In the genomic region with DNA sequence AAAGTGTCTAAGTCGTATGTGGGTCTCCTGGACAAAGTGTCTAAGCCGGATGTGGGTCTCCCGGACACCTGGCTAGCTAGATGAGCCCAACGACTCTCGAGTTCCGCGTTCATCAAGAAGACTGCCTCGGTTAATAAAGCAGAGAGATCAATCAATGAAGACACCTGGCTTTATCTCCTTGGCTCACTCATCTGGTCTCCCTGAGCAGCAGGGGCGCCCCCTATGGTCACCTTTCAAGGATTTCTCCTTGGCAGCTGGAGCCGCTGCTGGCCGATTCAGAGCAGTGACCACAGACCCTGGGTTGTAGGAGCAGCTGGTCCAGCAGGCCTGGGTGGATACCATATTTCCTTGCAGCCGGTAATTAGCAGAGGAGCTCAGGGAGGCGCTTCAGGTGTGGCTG, we compare ENCODE assay signal across 7 mouse cellular contexts. TPM values are rescaled to one million over a fixed set of nuclear protein-coding genes. Genes with fewer than 3 reads are reported as not detected.
DNase-seq lines count a peak whose midpoint lies in the region; ATAC-seq and TF ChIP-seq lines count a peak whose summit lies in the region.

No protein-coding gene starts in this region.

- peak; percentile 36; the same call in 1 of the 2 replicates for TF ChIP-seq CTCF in liver, postnatal 0 days (IDR thresholded peaks at IDR 0.05; ENCODE audit: low read depth)
- TF ChIP-seq CTCF in kidney, postnatal 0 days (IDR thresholded peaks at IDR 0.05; ENCODE audit: low read depth): peak; percentile 63

- H3K27ac ChIP-seq in liver, postnatal 0 days (ENCODE audit: low read depth): no peak overlapping the region
- no peak overlapping the region for H3K27ac ChIP-seq in liver, embryonic 11.5 days (ENCODE audit: low read depth, low read length)
- no peak overlapping the region for H3K27ac ChIP-seq in forebrain, embryonic 10.5 days
- H3K27ac ChIP-seq in kidney, postnatal 0 days: no peak overlapping the region
- H3K27ac ChIP-seq in neural tube, embryonic 14.5 days (ENCODE audit: low read depth, low read length): no peak overlapping the region

- no peak for ATAC-seq in liver, postnatal 0 days
- ATAC-seq in liver, embryonic 11.5 days (replicated peaks; ENCODE audit: low FRiP score): no peak
- no peak for ATAC-seq in kidney, postnatal 0 days (replicated peaks; ENCODE audit: low FRiP score, low read depth)
- ATAC-seq in neural tube, embryonic 14.5 days (ENCODE audit: low read depth): no peak
- no peak for ATAC-seq in megakaryocyte progenitor cell, adult 5-6 weeks (replicated peaks; ENCODE audit: poor library complexity)

- no peaks in the 10 kb centered on the region for H3K36me3 ChIP-seq in liver, postnatal 0 days (replicated peaks; ENCODE audit: insufficient read depth, low read length)
- H3K36me3 ChIP-seq in liver, embryonic 11.5 days (ENCODE audit: control insufficient read depth, insufficient read depth, low read length): no peaks in the 10 kb centered on the region
- no peaks in the 10 kb centered on the region for H3K36me3 ChIP-seq in forebrain, embryonic 10.5 days (replicated peaks)
- H3K36me3 ChIP-seq in kidney, postnatal 0 days (ENCODE audit: insufficient read depth, low read length): no peaks in the 10 kb centered on the region
- no peaks in the 10 kb centered on the region for H3K36me3 ChIP-seq in neural tube, embryonic 14.5 days (ENCODE audit: control insufficient read depth, insufficient read depth, low read length)

- no peak overlapping the region for H3K4me3 ChIP-seq in liver, postnatal 0 days (ENCODE audit: low read depth, low read length)
- H3K4me3 ChIP-seq in liver, embryonic 11.5 days (ENCODE audit: low read depth, low read length): no peak overlapping the region
- peak overlapping the region; percentile 84 for H3K4me3 ChIP-seq in forebrain, embryonic 10.5 days
- no peak overlapping the region for H3K4me3 ChIP-seq in kidney, postnatal 0 days (replicated peaks; ENCODE audit: low read depth, low read length)
- H3K4me3 ChIP-seq in neural tube, embryonic 14.5 days (ENCODE audit: low read depth, low read length): peak overlapping the region; percentile 47

- no peak overlapping the region for H3K9ac ChIP-seq in liver, postnatal 0 days (replicated peaks)
- no peak overlapping the region for H3K9ac ChIP-seq in liver, embryonic 11.5 days (ENCODE audit: low read depth, low read length)
- no peak overlapping the region for H3K9ac ChIP-seq in kidney, postnatal 0 days (ENCODE audit: low read depth, low read length)
- H3K9ac ChIP-seq in neural tube, embryonic 14.5 days (replicated peaks; ENCODE audit: low read depth, low read length): no peak overlapping the region

- H3K4me1 ChIP-seq in liver, postnatal 0 days (ENCODE audit: insufficient read depth): peaks cover 5% of the 10 kb centered on the region; the same call in 1 of the 2 replicates
- H3K4me1 ChIP-seq in liver, embryonic 11.5 days (replicated peaks; ENCODE audit: control insufficient read depth, insufficient read depth, low read length): peaks cover 7% of the 10 kb centered on the region
- peaks cover 28% of the 10 kb centered on the region for H3K4me1 ChIP-seq in forebrain, embryonic 10.5 days
- H3K4me1 ChIP-seq in kidney, postnatal 0 days (replicated peaks; ENCODE audit: insufficient read depth, low read length): no peaks in the 10 kb centered on the region; the same call in 1 of the 2 replicates
- peaks cover 9% of the 10 kb centered on the region for H3K4me1 ChIP-seq in neural tube, embryonic 14.5 days (ENCODE audit: control insufficient read depth, insufficient read depth, low read length)

- H3K4me2 ChIP-seq in liver, postnatal 0 days (ENCODE audit: low read depth, low read length): no peak overlapping the region
- no peak overlapping the region for H3K4me2 ChIP-seq in liver, embryonic 11.5 days
- H3K4me2 ChIP-seq in kidney, postnatal 0 days (ENCODE audit: low read length): peak overlapping the region; percentile 98; the same call in 1 of the 2 replicates
- peak overlapping the region; percentile 94 for H3K4me2 ChIP-seq in neural tube, embryonic 14.5 days (ENCODE audit: low read depth, low read length)

- TF ChIP-seq EP300 in liver, postnatal 0 days (IDR thresholded peaks at IDR 0.05; ENCODE audit: low read depth): no peak

- H3K27me3 ChIP-seq in liver, postnatal 0 days (ENCODE audit: insufficient read depth, low read length): peaks cover 35% of the 10 kb centered on the region
- H3K27me3 ChIP-seq in liver, embryonic 11.5 days (replicated peaks; ENCODE audit: control insufficient read depth, insufficient read depth, low read length): peaks cover 64% of the 10 kb centered on the region
- H3K27me3 ChIP-seq in forebrain, embryonic 10.5 days (ENCODE audit: poor library complexity, severe bottlenecking): peaks cover 73% of the 10 kb centered on the region
- H3K27me3 ChIP-seq in kidney, postnatal 0 days (ENCODE audit: insufficient read depth, low read length): no peaks in the 10 kb centered on the region
- peaks cover 32% of the 10 kb centered on the region for H3K27me3 ChIP-seq in neural tube, embryonic 14.5 days (ENCODE audit: control insufficient read depth, insufficient read depth, low read length)

- DNase-seq in liver, postnatal 0 days: no peak
- DNase-seq in liver, embryonic 11.5 days (ENCODE audit: low spot score): no peak
- peak; percentile 46 for DNase-seq in forebrain, embryonic 10.5 days (ENCODE audit: extremely low spot score, low spot score)
- DNase-seq in kidney, postnatal 0 days (ENCODE audit: low spot score): peak; percentile 70
- DNase-seq in right cerebral cortex, postnatal 10 days (ENCODE audit: low spot score in 2 of 2): no peak

- WGBS in liver, postnatal 0 days (ENCODE audit: insufficient replicate concordance): 33% methylated on average over 13 of the region's 13 CpGs
- WGBS in liver, embryonic 11.5 days: 24% methylated on average over 13 of the region's 13 CpGs
- 25% methylated on average over 13 of the region's 13 CpGs for WGBS in forebrain, embryonic 10.5 days
- WGBS in kidney, postnatal 0 days: 21% methylated on average over 13 of the region's 13 CpGs
- 19% methylated on average over 13 of the region's 13 CpGs for WGBS in neural tube, embryonic 14.5 days

- H3K9me3 ChIP-seq in liver, postnatal 0 days (ENCODE audit: low read length): no peaks in the 10 kb centered on the region
- H3K9me3 ChIP-seq in liver, embryonic 11.5 days (ENCODE audit: control insufficient read depth, low read length): no peaks in the 10 kb centered on the region
- H3K9me3 ChIP-seq in forebrain, embryonic 10.5 days: no peaks in the 10 kb centered on the region
- H3K9me3 ChIP-seq in kidney, postnatal 0 days (replicated peaks; ENCODE audit: low read length): no peaks in the 10 kb centered on the region
- H3K9me3 ChIP-seq in neural tube, embryonic 14.5 days (ENCODE audit: control insufficient read depth, low read length): no peaks in the 10 kb centered on the region

RNA-seq across cellular contexts. Expression of gene Slc16a8, which starts 7.8 kb away (rescaled TPM):
- polyA plus RNA-seq in liver, postnatal 0 days (2015; fragmentation: Nextera tagmentation; extraction: Ambion mirVana): not detected in 2 replicates
- 0.12 TPM in 1 of 2 replicates, not detected in the other for polyA plus RNA-seq in liver, embryonic 11.5 days (2014; fragmentation: Nextera tagmentation; extraction: Ambion mirVana)
- polyA plus RNA-seq in forebrain, embryonic 10.5 days (2016; fragmentation: Nextera tagmentation; extraction: Ambion mirVana): 0.15 TPM in 1 of 2 replicates, not detected in the other
- polyA plus RNA-seq in kidney, postnatal 0 days (2015; fragmentation: Nextera tagmentation; extraction: Ambion mirVana): 0.23 TPM in 1 of 2 replicates, not detected in the other
- 0.21 and 0.35 TPM in 2 replicates for polyA plus RNA-seq in neural tube, embryonic 14.5 days (2014; fragmentation: Nextera tagmentation; extraction: Ambion mirVana)
- total RNA-seq in megakaryocyte progenitor cell, adult 5-6 weeks (2015): not detected in 2 replicates
- not detected in 2 replicates for total RNA-seq in megakaryocyte progenitor cell, adult 5-6 weeks (2017)

RNA-seq across cellular contexts. Expression of gene Baiap2l2, which starts 23.0 kb away (rescaled TPM):
- 1.2 and 2.1 TPM in 2 replicates for polyA plus RNA-seq in liver, postnatal 0 days (2015; fragmentation: Nextera tagmentation; extraction: Ambion mirVana)
- polyA plus RNA-seq in liver, embryonic 11.5 days (2014; fragmentation: Nextera tagmentation; extraction: Ambion mirVana): 2.9 and 4.6 TPM in 2 replicates
- 1.6 and 2.2 TPM in 2 replicates for polyA plus RNA-seq in forebrain, embryonic 10.5 days (2016; fragmentation: Nextera tagmentation; extraction: Ambion mirVana)
- polyA plus RNA-seq in kidney, postnatal 0 days (2015; fragmentation: Nextera tagmentation; extraction: Ambion mirVana): 23.9 and 25.0 TPM in 2 replicates
- 1.7 and 2.3 TPM in 2 replicates for polyA plus RNA-seq in neural tube, embryonic 14.5 days (2014; fragmentation: Nextera tagmentation; extraction: Ambion mirVana)
- 0.27 and 0.34 TPM in 2 replicates for total RNA-seq in megakaryocyte progenitor cell, adult 5-6 weeks (2015)
- not detected in 2 replicates for total RNA-seq in megakaryocyte progenitor cell, adult 5-6 weeks (2017)

RNA-seq across cellular contexts. Expression of gene Gm49486, which starts 33.2 kb away (rescaled TPM):
- polyA plus RNA-seq in liver, postnatal 0 days (2015; fragmentation: Nextera tagmentation; extraction: Ambion mirVana): 0.08 TPM in 2 replicates
- polyA plus RNA-seq in liver, embryonic 11.5 days (2014; fragmentation: Nextera tagmentation; extraction: Ambion mirVana): 0.10 TPM in 1 of 2 replicates, not detected in the other
- polyA plus RNA-seq in forebrain, embryonic 10.5 days (2016; fragmentation: Nextera tagmentation; extraction: Ambion mirVana): 0.14 and 0.52 TPM in 2 replicates
- polyA plus RNA-seq in kidney, postnatal 0 days (2015; fragmentation: Nextera tagmentation; extraction: Ambion mirVana): 0.33 and 0.42 TPM in 2 replicates
- polyA plus RNA-seq in neural tube, embryonic 14.5 days (2014; fragmentation: Nextera tagmentation; extraction: Ambion mirVana): 1.3 and 1.5 TPM in 2 replicates
- 0.22 and 0.46 TPM in 2 replicates for total RNA-seq in megakaryocyte progenitor cell, adult 5-6 weeks (2015)
- not detected in 2 replicates for total RNA-seq in megakaryocyte progenitor cell, adult 5-6 weeks (2017)

RNA-seq across cellular contexts. Expression of gene Pick1, which starts 33.4 kb away (rescaled TPM):
- polyA plus RNA-seq in liver, postnatal 0 days (2015; fragmentation: Nextera tagmentation; extraction: Ambion mirVana): 11.5 and 12.2 TPM in 2 replicates
- polyA plus RNA-seq in liver, embryonic 11.5 days (2014; fragmentation: Nextera tagmentation; extraction: Ambion mirVana): 13.5 and 18.0 TPM in 2 replicates
- 47.8 and 50.5 TPM in 2 replicates for polyA plus RNA-seq in forebrain, embryonic 10.5 days (2016; fragmentation: Nextera tagmentation; extraction: Ambion mirVana)
- 31.8 and 35.6 TPM in 2 replicates for polyA plus RNA-seq in kidney, postnatal 0 days (2015; fragmentation: Nextera tagmentation; extraction: Ambion mirVana)
- polyA plus RNA-seq in neural tube, embryonic 14.5 days (2014; fragmentation: Nextera tagmentation; extraction: Ambion mirVana): 47.3 and 58.8 TPM in 2 replicates
- 4.1 and 8.3 TPM in 2 replicates for total RNA-seq in megakaryocyte progenitor cell, adult 5-6 weeks (2015)
- 8.8 and 9.0 TPM in 2 replicates for total RNA-seq in megakaryocyte progenitor cell, adult 5-6 weeks (2017)

Comparison
In these comparisons a context has a peak if more than half of its experiments do, and no peak if none do; other contexts are left out.
1. DNase-seq: peak in forebrain, embryonic 10.5 days (single experiment) and kidney, postnatal 0 days (single experiment); none in liver, postnatal 0 days (single experiment), liver, embryonic 11.5 days (single experiment) and right cerebral cortex, postnatal 10 days (0 of 2).
2. H3K4me2 ChIP-seq: peak in kidney, postnatal 0 days (single experiment) and neural tube, embryonic 14.5 days (single experiment); none in liver, postnatal 0 days (single experiment) and liver, embryonic 11.5 days (single experiment).
3. H3K4me3 ChIP-seq: peak in forebrain, embryonic 10.5 days (single experiment) and neural tube, embryonic 14.5 days (single experiment); none in liver, postnatal 0 days (single experiment), liver, embryonic 11.5 days (single experiment) and kidney, postnatal 0 days (single experiment).